Mouse (Mus musculus): ENCODE data around the gene F2.

- TF ChIP-seq CTCF (IDR thresholded peaks at IDR 0.05; ENCODE audit: low read depth) (no peak), EP300 (IDR thresholded peaks at IDR 0.05; ENCODE audit: low read depth) (no peak)
Observed at GRCm38 (mm10) chr2:91676961-91677360, 40.7 kb upstream of the F2 start.
